Mouse (Mus musculus): ENCODE results near the gene Mapk7.

Mapk7 gene

GRCm38 (mm10) chr11:61494129-61494997 lies at the start of gene Mapk7:
TSS of gene Mapk7 (minus strand) at chr11:61494406.
- peak; percentile 84 for ATAC-seq (ENCODE audit: low TSS enrichment)

- no peak for ATAC-seq (ENCODE audit: low TSS enrichment)
Measured at GRCm38 (mm10) chr11:61541106-61541505, 46.9 kb upstream of the Mapk7 start.

- no peak for ATAC-seq (ENCODE audit: low TSS enrichment)
Measured at GRCm38 (mm10) chr11:61540642-61541041, 46.4 kb upstream of the Mapk7 start.

- peak; percentile 71 for ATAC-seq (ENCODE audit: low TSS enrichment)
Measured at GRCm38 (mm10) chr11:61537362-61537761, 43.2 kb upstream of the Mapk7 start.

GRCm38 (mm10) chr11:61536952-61537351 lies 42.7 kb upstream of the Mapk7 start:
- ATAC-seq (ENCODE audit: low TSS enrichment): no peak

GRCm38 (mm10) chr11:61535530-61535929 lies 41.3 kb upstream of the Mapk7 start:
- 0 out of 2 replicates have a peak, but pooled peaks have one; percentile 24 for ATAC-seq (ENCODE audit: low TSS enrichment)

GRCm38 (mm10) chr11:61533571-61533970 lies 39.4 kb upstream of the Mapk7 start:
- no peak for ATAC-seq (ENCODE audit: low TSS enrichment)

- no peak for ATAC-seq (ENCODE audit: low TSS enrichment)
Measured at GRCm38 (mm10) chr11:61532820-61533219, 38.6 kb upstream of the Mapk7 start.

- peak; percentile 36; the same call in 1 of the 2 replicates for ATAC-seq (ENCODE audit: low TSS enrichment)
Measured at GRCm38 (mm10) chr11:61529268-61529713, 35.1 kb upstream of the Mapk7 start.

GRCm38 (mm10) chr11:61526872-61527271 lies 32.7 kb upstream of the Mapk7 start:
- peak; percentile 34; the same call in 1 of the 2 replicates for ATAC-seq (ENCODE audit: low TSS enrichment)

- ATAC-seq (ENCODE audit: low TSS enrichment): no peak
Measured at GRCm38 (mm10) chr11:61519484-61520107, 25.4 kb upstream of the Mapk7 start.

- ATAC-seq (ENCODE audit: low TSS enrichment): no peak
Measured at GRCm38 (mm10) chr11:61518871-61519270, 24.7 kb upstream of the Mapk7 start.

- ATAC-seq (ENCODE audit: low TSS enrichment): no peak
Measured at GRCm38 (mm10) chr11:61517971-61518370, 23.8 kb upstream of the Mapk7 start.

GRCm38 (mm10) chr11:61514953-61515352 lies 20.7 kb upstream of the Mapk7 start:
- 0 out of 2 replicates have a peak, but pooled peaks have one; percentile 27 for ATAC-seq (ENCODE audit: low TSS enrichment)

- ATAC-seq (ENCODE audit: low TSS enrichment): peak; percentile 83
Measured at GRCm38 (mm10) chr11:61504713-61505257, 10.6 kb upstream of the Mapk7 start, which contains the start of gene B9d1. TSS of gene B9d1 (plus strand) at chr11:61505144.

- no peak for ATAC-seq (ENCODE audit: low TSS enrichment)
Measured at GRCm38 (mm10) chr11:61503933-61504332, 9.7 kb upstream of the Mapk7 start.

GRCm38 (mm10) chr11:61498736-61499504 lies 4.7 kb upstream of the Mapk7 start:
- no peak for ATAC-seq (ENCODE audit: low TSS enrichment)

GRCm38 (mm10) chr11:61497490-61497889 lies 3.3 kb upstream of the Mapk7 start:
- ATAC-seq (ENCODE audit: low TSS enrichment): no peak

GRCm38 (mm10) chr11:61495528-61495927 lies 1.3 kb upstream of the Mapk7 start:
- no peak for ATAC-seq (ENCODE audit: low TSS enrichment)

- ATAC-seq (ENCODE audit: low TSS enrichment): peak; percentile 38
Measured at GRCm38 (mm10) chr11:61493525-61494128, 579 bp downstream of the Mapk7 start.

- ATAC-seq (ENCODE audit: low TSS enrichment): no peak
Measured at GRCm38 (mm10) chr11:61492749-61493401, 1.3 kb downstream of the Mapk7 start.
